Mouse (Mus musculus): Measurements from ENCODE around the gene Bicc1.

Bicc1 gene

GRCm38 (mm10) chr10:70945076-70945475, 214.4 kb downstream of the Bicc1 start:
- DNase-seq (ENCODE audit: low read depth): no peak

- no peak for DNase-seq (ENCODE audit: low read depth)
Observed at GRCm38 (mm10) chr10:70941623-70942022, 217.9 kb downstream of the Bicc1 start.

GRCm38 (mm10) chr10:70939751-70940150, 219.7 kb downstream of the Bicc1 start:
- no peak for DNase-seq (ENCODE audit: low read depth)

GRCm38 (mm10) chr10:70937450-70937849, 222.1 kb downstream of the Bicc1 start:
- no peak for DNase-seq (ENCODE audit: low read depth)

DNA sequence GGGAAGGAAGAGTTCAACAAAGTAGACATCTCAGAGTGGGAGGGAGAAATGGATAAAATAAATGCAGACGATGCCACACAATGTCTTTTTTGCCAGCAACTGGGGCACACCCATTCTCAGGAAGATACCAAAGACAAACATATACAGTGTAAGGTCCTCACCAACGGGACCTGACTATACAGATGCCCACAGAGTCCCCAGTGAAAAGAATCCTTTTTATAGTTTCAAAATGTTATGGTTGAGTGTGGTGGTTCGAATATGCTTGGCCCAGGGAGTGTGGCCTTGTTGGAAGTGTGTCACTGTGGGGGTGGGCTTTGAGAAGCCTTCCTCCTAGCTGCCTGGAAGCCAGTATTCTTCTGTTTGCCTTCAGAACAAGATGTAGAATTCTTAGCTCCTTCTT, 223.5 kb downstream of the Bicc1 start:
- DNase-seq (ENCODE audit: low read depth): no peak

GRCm38 (mm10) chr10:70926126-70926525, 233.4 kb downstream of the Bicc1 start:
- no peak for DNase-seq (ENCODE audit: low read depth)

GRCm38 (mm10) chr10:70924348-70924747, 235.2 kb downstream of the Bicc1 start:
- DNase-seq (ENCODE audit: low read depth): no peak

GRCm38 (mm10) chr10:70923936-70924335, 235.6 kb downstream of the Bicc1 start:
- DNase-seq (ENCODE audit: low read depth): no peak

DNA sequence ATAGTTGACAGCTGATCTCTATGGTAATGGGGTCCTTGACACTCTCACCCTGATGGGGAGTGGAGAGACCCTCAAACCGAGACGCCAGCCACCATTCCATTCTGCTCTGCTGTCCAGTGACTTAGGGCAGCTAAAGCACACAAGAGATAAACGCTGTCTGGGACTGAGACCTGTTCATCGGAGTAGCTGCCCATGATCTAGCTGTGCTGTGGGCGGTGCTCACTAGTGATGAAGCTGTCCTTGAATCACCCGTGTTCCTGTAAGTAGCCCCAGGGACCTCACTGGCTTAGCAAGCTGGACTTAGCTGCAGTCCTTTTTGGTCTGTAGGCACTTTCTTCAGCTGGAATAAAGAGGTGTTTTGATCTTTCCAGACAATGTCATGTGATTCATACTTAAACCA, 238.0 kb downstream of the Bicc1 start:
- DNase-seq (ENCODE audit: low read depth): no peak

DNA sequence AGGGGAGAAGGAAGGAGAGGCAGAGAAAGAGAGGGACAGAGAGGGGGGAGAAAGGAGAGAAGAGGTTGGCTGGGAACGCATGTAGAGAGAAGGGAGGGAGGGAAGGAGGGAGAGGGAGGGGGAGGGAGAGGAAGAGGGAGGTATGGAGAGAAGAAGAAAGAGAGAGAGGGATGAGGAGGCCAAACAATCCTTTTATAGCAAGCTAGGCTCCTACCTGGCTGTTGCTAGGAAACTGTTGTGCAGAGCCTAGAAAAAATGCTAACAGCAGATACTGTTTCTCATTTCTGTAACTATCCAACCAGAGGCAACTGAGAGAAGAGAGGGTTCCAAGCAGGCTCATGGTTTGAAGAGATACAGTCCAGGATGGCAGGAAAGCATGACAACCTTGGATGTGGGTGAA, 239.6 kb downstream of the Bicc1 start:
- DNase-seq (ENCODE audit: low read depth): no peak

GRCm38 (mm10) chr10:70919031-70919663, 240.4 kb downstream of the Bicc1 start:
- DNase-seq (ENCODE audit: low read depth): no peak

DNA sequence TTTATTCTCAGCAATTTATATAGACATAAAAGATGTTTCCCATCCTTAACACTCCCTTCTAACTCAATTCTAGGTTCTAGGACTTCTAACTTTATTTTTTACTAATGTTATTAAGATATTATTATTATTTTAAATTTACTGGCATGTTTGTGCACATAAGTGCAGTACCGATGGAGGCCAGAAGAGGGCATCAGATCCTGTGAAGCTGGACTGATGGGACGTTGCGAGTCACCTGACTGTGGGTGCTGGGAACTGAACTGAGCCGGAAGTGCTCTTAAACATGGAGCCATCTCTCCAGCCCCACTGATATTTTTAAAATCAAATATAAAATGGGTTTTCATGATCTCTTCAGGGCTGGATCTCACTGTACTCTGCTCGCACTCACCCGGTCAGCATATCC, 242.8 kb downstream of the Bicc1 start:
- DNase-seq (ENCODE audit: low read depth): no peak

GRCm38 (mm10) chr10:70915096-70915495, 244.4 kb downstream of the Bicc1 start:
- DNase-seq (ENCODE audit: low read depth): no peak

DNA sequence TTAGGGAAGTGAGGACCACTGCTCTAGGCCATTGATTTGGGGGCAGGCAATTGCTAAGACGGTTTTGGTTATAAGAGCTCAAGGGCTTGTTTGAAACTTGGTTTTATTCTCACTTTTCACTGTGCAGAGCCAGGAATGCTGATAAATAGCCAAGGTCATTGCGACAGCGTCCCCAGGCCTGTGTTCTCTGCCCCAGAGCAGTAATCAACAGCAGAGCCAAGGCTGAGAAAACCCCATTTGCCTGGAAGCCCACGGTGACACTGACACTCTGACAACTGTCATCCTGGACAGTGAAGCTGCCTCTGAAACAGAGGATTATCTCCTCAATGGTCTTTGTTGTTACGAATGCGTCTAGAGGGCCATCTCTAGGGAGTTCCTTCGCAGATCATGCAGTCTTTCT, 255.6 kb downstream of the Bicc1 start:
- DNase-seq (ENCODE audit: low read depth): no peak

DNA sequence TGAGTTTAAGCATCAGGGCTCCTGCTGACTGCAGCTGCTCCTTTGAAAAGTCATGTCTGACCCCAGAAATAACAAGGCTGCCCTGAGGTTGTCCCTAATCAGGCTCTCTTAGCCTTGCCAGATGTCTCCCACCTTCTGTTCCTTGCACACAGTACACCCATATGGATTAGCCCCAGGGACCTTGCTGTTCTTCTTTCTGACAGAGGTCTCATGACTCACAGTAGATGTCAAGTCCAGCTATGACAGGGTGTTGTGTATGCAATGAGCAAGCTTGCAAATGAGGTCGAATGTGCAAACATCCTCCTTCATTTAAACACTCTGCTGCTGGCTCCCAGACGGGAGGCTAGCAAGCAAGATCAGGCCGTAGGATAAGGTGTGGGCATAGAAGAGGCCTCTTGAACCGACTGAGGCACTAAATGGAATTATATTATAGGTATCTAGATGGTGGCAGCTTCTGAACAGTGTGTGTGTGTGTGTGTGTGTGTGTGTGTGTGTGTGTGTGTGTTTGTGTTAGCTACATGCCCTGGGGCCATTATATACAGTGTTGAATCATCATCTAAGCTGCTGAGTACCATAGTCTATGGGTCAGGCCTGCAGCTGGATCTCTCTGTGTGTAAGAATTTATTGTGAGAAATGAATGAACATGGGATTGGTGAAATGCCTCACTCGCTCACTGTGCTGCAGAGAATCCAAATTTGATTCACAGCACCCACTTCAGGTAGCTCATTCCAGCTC, 256.6 kb downstream of the Bicc1 start:
- DNase-seq (ENCODE audit: low read depth): no peak

GRCm38 (mm10) chr10:70901193-70901875, 258.2 kb downstream of the Bicc1 start:
- no peak for DNase-seq (ENCODE audit: low read depth)

DNA sequence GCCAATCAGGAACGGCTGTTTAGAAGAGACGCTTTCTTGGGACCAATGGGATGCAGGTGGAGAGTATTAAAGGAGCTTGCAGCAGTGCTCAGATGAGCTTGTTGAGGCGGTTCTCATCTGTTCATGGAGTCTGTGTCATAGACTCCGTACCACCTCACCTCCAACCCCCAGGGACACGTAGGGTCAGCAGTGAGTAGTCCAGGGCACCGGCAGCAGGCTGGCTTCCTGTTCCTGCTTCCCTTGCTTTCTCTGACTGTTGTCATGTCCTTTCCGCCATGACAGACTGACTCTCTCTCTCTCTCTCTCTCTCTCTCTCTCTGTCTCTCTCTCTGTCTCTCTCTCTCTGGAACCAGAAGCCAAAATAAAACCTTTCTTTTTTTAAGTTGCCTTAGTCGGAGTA, 263.6 kb downstream of the Bicc1 start:
- DNase-seq (ENCODE audit: low read depth): no peak

DNA sequence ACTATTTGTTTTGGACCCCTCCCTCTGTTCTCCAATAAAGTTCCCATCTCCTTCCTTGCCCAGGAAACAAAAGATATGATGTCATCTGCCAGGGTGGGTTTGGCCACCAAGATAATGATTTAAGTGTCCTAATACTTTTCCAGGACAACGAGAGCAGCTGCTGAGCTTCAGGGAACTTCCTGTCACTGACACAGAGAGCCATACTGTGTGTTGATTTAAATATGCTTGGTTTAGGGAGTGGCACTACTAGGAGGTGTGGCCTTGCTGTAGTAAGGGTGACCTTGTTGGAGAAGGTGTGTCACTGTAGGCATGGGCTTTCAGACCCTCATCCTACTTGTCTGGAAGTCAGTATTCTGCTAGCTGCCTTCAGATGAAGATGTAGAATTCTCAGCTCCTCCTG, 281.5 kb downstream of the Bicc1 start:
- no peak for DNase-seq (ENCODE audit: low read depth)

GRCm38 (mm10) chr10:70877631-70878030, 281.9 kb downstream of the Bicc1 start:
- no peak for DNase-seq (ENCODE audit: low read depth)

DNA sequence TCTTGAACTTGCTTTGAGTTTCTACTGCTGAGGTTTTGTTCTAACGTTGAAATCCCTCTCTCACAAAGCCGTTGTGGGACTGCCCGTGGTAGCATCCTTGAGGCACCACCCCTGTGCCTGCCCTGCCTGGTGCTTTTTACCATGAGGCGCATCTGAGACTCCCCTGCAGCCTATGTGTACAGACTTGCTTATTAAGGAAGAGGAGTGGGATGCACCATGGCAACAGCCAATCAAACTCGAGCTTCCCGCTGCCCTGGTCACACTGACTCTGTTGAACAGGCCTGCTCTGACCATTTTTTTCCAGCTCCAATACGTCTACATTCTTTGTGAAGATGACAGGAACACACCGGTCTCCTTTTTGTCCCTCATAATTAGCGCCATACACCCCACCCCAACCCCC, 283.0 kb downstream of the Bicc1 start:
- no peak for DNase-seq (ENCODE audit: low read depth)

DNA sequence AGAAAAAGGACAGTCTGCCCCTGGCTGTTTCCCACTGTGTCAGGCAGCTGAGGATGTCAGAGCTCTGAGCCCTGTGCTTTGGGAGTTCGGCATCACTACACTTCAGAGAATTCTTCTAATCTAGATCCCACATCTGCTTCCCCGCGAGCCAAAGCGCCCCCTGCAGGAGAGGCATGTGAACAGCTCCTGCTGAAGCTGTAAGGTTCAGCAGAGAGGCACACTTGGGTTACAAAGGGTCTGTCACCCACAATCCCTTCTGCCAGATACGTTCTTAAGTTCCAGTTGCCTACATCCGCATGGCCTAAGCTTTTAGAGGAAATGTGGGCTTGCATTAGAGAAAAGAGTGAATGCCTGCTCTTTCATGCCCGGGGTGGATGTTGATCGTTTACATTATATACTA, 283.4 kb downstream of the Bicc1 start:
- DNase-seq (ENCODE audit: low read depth): no peak

- no peak for DNase-seq (ENCODE audit: low read depth)
Observed at GRCm38 (mm10) chr10:70874994-70875538, 284.4 kb downstream of the Bicc1 start.
